Mouse (Mus musculus) adipocyte (in vitro differentiated cells): ENCODE data around the gene 4930442H23Rik.

Experiments
- DNase-seq: peaks from one replicate; pipeline ENCODE4 v3.0.0-alpha.2; 2016; ENCODE audit warnings: low spot score

4930442H23Rik gene

DNA sequence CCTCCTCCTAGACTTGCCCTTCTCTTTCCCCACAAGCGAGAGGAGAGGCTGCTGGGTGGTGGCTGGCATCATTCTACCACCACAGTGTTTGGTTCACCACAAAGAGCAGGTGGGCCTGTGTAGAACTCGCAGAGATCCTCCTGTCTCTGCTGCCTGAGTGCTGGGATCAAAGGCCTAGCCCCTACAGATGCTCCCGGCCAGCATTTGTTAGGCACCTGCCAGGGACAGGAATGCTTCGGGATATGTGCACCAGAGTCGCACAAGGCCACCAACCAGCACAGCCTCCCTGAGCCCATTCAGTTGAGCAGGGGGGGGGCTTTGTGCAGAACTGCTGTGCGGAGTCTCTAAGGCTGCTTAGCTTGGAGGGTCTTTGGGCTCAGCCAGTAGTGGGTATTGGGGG, 38.3 kb downstream of the 4930442H23Rik start:
- no peak for DNase-seq

- DNase-seq = no peak
These were observed 39.0 kb downstream of the 4930442H23Rik start for GRCm38 (mm10) chr10:81144667-81145066.

- DNase-seq = no peak
These were observed 39.7 kb downstream of the 4930442H23Rik start for GRCm38 (mm10) chr10:81143845-81144437.

DNA sequence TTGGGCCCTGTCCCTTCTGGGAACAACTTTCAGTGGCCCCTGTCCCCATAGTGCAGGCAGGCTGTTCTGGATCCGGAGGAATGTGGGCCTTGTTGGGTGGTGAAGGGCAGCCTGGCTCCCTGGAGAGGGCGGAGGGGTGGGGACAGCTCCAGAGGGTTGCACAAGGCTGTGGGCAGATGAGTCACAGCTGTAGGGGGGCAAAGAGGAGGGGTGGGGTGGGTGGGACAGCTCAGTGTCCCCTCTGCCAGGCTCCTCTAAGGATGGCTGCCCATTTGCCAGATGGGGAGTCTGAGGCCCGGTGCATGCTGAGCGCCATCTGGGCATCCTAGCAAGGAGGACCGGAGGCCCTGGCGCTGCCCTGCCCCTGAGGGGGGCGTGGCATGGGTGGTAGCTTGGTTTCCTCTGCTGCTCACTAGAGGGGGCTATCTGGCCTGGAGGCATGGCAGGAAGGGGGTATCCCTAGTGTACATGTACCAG, 40.5 kb downstream of the 4930442H23Rik start:
- DNase-seq = no peak

DNA sequence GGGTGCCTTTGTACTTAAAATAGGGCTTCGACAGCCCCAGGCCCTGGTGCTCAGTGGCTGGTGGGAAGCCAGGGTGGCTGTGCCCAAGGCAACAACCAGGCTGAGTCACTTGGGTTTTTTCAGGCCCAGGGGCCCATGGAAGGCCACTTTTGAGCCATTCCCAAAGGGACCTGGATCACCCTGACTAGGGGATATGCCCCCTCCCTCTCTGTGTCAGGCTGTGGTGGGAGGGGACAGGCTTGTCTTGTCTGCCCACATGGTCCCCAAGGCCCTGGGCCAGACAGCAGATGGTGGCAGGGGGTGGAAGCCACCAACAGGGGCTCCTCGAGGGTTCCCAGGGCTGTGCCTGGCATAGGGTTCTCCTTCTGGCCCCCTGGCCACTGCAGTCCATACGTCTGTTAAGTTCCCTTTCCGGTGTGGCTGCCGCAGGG, 41.1 kb downstream of the 4930442H23Rik start:
- DNase-seq = no peak

- no peak for DNase-seq
These were observed 42.0 kb downstream of the 4930442H23Rik start for GRCm38 (mm10) chr10:81141455-81142210.

- no peak for DNase-seq
These were observed 42.8 kb downstream of the 4930442H23Rik start for GRCm38 (mm10) chr10:81140717-81141454.

DNA sequence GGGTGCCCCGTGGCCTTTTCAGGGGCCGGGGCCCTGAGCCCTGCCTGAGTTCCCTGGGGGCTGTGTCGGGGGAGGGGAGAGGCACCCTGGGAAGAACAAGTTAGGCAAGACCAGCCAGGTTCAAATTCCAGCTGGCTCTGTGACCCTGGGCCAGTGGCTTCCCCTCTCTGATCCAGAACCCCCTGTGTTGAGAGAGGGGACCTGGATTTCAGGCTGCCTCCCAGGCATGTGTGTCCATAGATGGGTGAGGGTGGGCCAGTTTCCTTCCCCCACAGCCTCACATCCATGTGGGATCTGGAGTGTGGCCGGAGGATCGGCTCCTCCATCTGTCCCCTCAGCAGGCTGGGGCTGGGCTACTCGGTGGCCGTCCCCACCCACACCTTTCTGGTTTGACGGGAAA, 43.6 kb downstream of the 4930442H23Rik start:
- no peak for DNase-seq

DNA sequence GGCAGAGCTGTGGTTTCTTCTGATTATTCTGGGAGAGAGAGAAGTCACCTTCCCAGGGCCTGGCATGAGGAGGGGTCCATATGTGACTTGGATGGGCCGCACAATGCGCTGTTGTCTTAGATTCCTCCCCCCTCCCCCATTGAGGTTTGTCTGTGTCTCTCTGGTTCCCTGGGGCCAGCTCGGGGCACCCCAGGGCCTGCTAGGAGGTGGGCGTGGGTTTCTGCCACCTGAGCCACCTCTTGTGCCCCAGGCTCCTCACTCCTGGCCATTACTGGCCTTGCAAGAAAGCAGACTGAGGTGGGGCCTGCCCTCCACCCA, 44.2 kb downstream of the 4930442H23Rik start:
- no peak for DNase-seq

- DNase-seq = no peak
These were observed 44.7 kb downstream of the 4930442H23Rik start for GRCm38 (mm10) chr10:81138821-81139528.

DNA sequence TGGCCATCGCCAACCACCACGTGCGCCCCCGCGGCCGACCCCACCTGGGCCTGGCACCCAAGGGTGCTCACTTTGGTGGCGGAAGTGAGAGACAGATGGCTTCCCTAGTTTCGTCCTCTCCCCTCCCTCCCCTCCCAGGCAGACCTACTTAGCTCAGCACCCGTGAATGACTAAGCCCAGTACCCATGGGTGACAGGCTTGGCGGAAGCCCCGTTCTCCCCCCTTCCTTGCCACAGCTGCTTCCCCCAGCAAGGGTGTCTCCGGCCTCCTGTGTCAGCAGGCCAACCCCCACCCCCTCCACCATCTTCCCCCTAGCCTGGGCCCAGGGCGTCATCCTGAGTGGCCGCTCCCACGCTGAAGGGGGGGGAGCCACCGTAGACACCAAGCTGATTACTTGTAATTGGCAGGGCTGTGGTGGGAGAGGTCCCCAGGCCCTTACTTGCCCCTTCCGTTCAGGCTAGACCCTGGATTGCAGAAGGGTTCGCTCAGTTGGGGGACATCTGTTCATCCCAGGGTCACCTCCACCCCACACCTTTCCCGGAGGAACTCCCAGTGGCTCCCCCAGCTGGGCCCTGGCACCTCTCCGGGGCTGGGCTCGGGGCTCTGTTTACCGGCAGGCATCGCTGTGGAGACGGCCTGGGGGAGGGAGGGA, 45.4 kb downstream of the 4930442H23Rik start:
- peak; percentile 38 for DNase-seq

GRCm38 (mm10) chr10:81137252-81138130, 46.2 kb downstream of the 4930442H23Rik start:
- peak; percentile 97 for DNase-seq

GRCm38 (mm10) chr10:81136706-81137231, 46.9 kb downstream of the 4930442H23Rik start:
- peak; percentile 82 for DNase-seq

- DNase-seq = peak; percentile 57
These were observed 47.6 kb downstream of the 4930442H23Rik start for GRCm38 (mm10) chr10:81135831-81136705.

DNA sequence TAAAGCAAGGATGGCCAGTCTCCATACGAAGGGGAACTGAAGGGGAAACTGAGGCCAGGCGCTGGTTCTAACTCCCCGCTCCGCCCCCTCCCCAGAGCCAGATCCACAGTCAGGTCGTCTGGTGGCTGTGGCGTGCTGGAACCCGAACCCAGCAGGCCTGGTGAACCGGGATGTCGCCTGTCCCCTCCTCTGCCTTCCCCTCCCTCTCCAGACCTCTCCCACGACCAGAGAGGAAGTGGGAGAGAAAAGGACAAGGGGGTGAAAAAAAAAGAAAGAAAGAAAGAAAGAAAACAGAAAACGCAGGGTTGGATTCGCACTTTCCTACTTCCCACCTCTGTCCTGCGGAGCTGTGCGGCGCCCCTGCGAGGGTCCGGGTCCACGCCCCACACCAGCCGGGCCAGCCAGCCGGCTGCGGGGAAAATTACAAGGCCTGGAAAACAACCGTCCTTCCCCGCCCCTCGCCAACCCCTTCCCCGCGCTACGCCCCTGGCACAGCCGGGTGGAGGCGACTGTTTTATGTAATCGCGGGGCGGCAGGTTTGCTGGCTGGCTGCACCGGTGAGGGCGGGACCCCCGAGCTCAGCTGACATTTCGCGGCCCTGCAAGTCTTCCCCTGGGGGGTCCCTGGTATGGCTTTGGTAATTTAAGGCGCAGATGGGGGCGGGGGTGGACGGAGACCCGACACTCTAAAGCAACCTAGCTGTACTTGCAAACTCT, 48.5 kb downstream of the 4930442H23Rik start, which contains the start of gene Zbtb7a:
Gene Zbtb7a, plus strand, starts transcription at position 255 of the 716 bp plus-strand sequence.
- no peak for DNase-seq

DNA sequence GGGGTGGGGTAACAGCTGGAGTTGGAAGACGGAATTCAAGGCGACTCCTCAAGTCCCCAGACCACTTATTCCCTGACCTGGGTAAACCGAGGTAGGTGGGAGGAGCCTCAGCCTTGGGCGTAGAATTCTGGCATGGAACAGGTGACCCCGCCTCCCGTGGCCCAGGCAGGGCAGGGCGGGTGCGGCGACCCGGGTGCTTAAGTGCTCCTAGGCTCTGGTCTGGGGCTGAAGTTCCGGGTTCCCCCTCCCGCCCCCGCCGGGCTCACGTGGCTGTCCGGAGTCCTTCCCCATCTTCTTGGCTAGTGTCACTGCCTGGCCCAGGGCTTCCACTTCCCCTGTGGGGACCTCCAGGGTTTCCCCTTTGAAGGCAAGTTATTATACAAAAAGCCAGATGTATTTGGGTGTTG, 49.5 kb downstream of the 4930442H23Rik start:
- DNase-seq = no peak
